Mouse (Mus musculus) ES-E14 (cell line): ENCODE measurements around the gene Gm14190. TPM values are rescaled to one million over a fixed set of nuclear protein-coding genes. Genes with fewer than 3 reads are reported as not detected.
"Not testable (repeated sequence)": the region's sequence is repeated elsewhere in the genome, so short reads cannot be mapped to it uniquely, and the experiment has no call there.

Experiments
- DNase-seq: peaks from one replicate; pipeline ENCODE4 v3.0.0-alpha.2; 2013; ENCODE audit warnings: low read depth, low spot score
- H3K27ac ChIP-seq: 2 replicates; pipeline ENCODE4 v1.5.1; 2012; ENCODE audit warnings: low read depth, mild to moderate bottlenecking, low read length, moderate library complexity, mixed read lengths; ENCODE audit not compliant: poor library complexity, insufficient read depth, severe bottlenecking
- H3K36me3 ChIP-seq: 2 replicates; pipeline ENCODE4 v1.6.1; 2012; ENCODE audit warnings: mild to moderate bottlenecking, low read length, moderate library complexity, mixed read lengths; ENCODE audit not compliant: control insufficient read depth, poor library complexity, insufficient read depth, severe bottlenecking
- H3K4me1 ChIP-seq, 2 experiments: fragments of 150-350 bp in 1 of 2; sonication (generic) in 1 of 2; 2 replicates each; pipeline ENCODE4 v1.6.1; 2012; ENCODE audit warnings: low read length in 2 of 2, mild to moderate bottlenecking in 1 of 2, mixed read lengths in 1 of 2; ENCODE audit not compliant: control insufficient read depth in 2 of 2, insufficient read depth in 2 of 2, poor library complexity in 1 of 2
- H3K4me3 ChIP-seq, 2 experiments: fragments of 150-350 bp in 1 of 2; sonication (generic) in 1 of 2; 2 replicates each; pipeline ENCODE4 v1.5.1; 2012; ENCODE audit warnings: low read length in 2 of 2, low read depth in 1 of 2, mild to moderate bottlenecking in 1 of 2, mixed read lengths in 1 of 2; ENCODE audit not compliant: insufficient read depth in 1 of 2, poor library complexity in 1 of 2, severe bottlenecking in 1 of 2
- H3K9ac ChIP-seq: 2 replicates; pipeline ENCODE4 v1.6.1; 2012; ENCODE audit warnings: low read depth, mild to moderate bottlenecking, low read length, mixed read lengths; ENCODE audit not compliant: poor library complexity, insufficient read depth, severe bottlenecking
- H3K9me3 ChIP-seq: fragments of 150-350 bp; sonication (generic); 2 replicates; pipeline ENCODE4 v1.6.1; 2012; ENCODE audit warnings: low read depth, mild to moderate bottlenecking, low read length; ENCODE audit not compliant: control insufficient read depth, insufficient read depth
- CHD2 ChIP-seq: IDR thresholded peaks from 2 replicates; pipeline ENCODE4 v1.6.1; 2014; ENCODE audit warnings: mild to moderate bottlenecking, low read depth, low read length, inconsistent platforms
- HCFC1 ChIP-seq: IDR thresholded peaks from 2 replicates; pipeline ENCODE4 v1.6.1; 2012; ENCODE audit warnings: low read length, inconsistent platforms, borderline replicate concordance; ENCODE audit not compliant: insufficient read depth
- MAFK ChIP-seq: IDR thresholded peaks from 2 replicates; pipeline ENCODE4 v1.6.1; 2014; ENCODE audit warnings: mild to moderate bottlenecking, low read depth, low read length, inconsistent platforms; ENCODE audit not compliant: insufficient read depth
- ZC3H11A ChIP-seq: IDR thresholded peaks from 2 replicates; pipeline ENCODE4 v1.6.1; 2012; ENCODE audit warnings: low read depth, mild to moderate bottlenecking, inconsistent platforms, low read length, borderline replicate concordance
- ZNF384 ChIP-seq: IDR thresholded peaks from 2 replicates; pipeline ENCODE4 v1.6.1; 2012; ENCODE audit warnings: low read depth, low read length, inconsistent platforms
- in situ Hi-C, 2 experiments: fragments of 600-800 bp; cut with MboI; formaldehyde crosslinking; loops; one replicate each; pipeline ENCODE4 v1.15.1; 2025; ENCODE audit warnings: low sequenced_read_pairs in 2 of 2, inconsistent platforms in 1 of 2; ENCODE audit not compliant: unreplicated experiment in 2 of 2
- total RNA-seq: library from RNA; depleted of rRNA; stranded (reverse); fragments of 300-350 nt; gene quantifications from 2 replicates; pipeline ENCODE4 v1.2.3, GENCODE M21; 2012; rRNA removed

The Gm14190 gene
- not detected in 2 replicates for total RNA-seq

DNA sequence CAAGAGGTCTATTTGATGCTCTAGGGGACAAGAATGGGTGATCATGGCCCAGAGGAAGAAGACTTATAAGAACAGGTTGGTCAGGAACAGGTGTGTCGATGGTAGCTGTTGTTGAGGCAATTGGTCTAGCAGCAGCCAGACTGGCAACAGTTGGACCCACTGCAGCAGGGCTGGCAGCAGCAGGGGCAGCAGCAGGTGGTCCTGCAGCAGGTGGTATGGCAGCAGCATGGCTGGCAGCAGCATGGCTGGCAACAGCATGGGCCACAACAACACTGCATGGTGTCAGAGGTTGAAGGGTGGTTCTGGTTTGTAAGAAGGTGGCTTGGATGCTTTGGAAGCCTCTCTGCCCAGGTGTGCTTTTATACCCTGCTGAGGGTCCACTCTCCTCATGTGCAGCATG is at the start of gene Gm14190:
TSS of gene Gm14190 (minus strand) at position 278 of the 400 bp plus-strand sequence.
- Histone ChIP-seq H3K27ac (no peak within 1 kb of the TSS), H3K4me3 (no peak within 1 kb of the TSS), H3K9me3 (no peaks in the 10 kb centered on the region), H3K4me1 (no peaks in the 10 kb centered on the region), H3K9ac (no peak within 1 kb of the TSS), H3K36me3 (no peaks in the 10 kb centered on the region)
- DNase-seq: no peak
- TF ChIP-seq MAFK (no peak), ZC3H11A (no peak), CHD2 (no peak), ZNF384 (no peak), HCFC1 (no peak)
- in situ Hi-C loops: no loop called here

DNA sequence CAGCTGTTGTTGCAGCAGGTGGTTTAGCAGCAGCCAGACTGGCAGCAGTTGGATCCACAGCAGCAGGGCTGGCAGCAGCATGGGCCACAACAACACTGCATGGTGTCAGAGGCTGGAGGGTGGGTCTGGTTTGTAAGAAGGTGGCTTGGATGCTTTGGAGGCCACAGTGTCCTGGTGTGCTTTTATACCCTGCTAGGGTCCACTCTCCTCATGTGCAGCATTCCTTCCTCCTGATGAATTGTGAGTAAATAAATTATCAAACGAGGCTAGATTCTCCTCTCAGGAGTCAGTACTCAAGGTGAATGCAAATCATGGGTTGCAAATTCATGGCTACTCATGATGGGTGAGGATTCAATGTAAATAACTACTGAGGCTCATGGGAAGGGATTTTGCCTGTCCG is 43.6 kb upstream of the Gm14190 start, which contains the start of gene Gm14180:
TSS of gene Gm14180 (minus strand) at position 101 of the 400 bp plus-strand sequence.
- Histone ChIP-seq H3K36me3 (no peaks in the 10 kb centered on the region), H3K27ac (no peak within 1 kb of the TSS), H3K9me3 (no peaks in the 10 kb centered on the region), H3K4me3 (no peak within 1 kb of the TSS), H3K9ac (no peak within 1 kb of the TSS), H3K4me1 (no peaks in the 10 kb centered on the region)
- TF ChIP-seq HCFC1: no peak
- no peak for TF ChIP-seq ZC3H11A
- no peak for TF ChIP-seq ZNF384
- no peak for TF ChIP-seq MAFK
- no peak for TF ChIP-seq CHD2
- DNase-seq: no peak
- in situ Hi-C loops: no loop called here

DNA sequence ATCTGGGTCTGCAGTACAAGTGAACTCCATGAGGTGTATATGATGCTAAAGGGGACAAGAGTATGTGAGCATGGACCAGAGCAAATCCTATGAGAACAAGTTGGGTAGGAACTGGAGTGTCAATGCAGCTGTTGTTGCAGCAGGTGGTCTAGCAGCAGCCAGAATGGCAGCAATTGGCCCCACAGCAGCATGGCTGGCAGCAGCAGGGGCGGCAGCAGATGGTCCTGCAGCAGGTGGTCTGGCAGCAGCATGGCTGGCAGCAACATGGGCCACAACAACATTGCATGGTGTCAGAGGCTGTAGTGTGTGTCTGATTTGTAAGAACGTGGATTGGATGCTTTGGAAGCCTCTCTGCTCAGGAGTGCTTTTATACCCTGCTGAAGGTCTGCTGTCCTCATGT is 33.5 kb upstream of the Gm14190 start:
- DNase-seq: no peak
- in situ Hi-C loops: no loop called here
- H3K9me3 ChIP-seq: no peaks in the 10 kb centered on the region

DNA sequence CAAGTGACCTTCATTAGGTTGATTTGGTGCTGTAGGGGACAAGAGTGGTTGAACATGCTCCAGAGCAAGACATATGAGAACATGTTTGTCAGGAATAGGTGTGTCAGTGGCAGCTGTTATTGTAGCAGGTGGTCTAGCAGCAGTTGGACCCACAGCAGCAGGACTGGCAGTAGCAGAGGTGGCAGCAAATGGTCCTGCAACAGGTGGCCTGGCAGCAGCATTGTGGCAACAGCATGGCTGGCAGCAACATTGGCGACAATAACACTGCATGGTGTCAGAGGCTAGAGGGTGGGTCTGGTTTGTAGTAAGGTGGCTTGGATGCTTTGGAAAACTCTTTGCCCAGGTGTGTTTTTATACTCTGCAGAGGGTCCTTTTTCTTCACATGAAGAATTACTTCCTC is 28.2 kb upstream of the Gm14190 start:
- TF ChIP-seq MAFK (no peak), ZC3H11A (no peak), ZNF384 (no peak), CHD2 (no peak)

More for the DNA sequence above, 33.5 kb upstream of the Gm14190 start:
- Histone ChIP-seq H3K36me3 (no peaks in the 10 kb centered on the region), H3K9ac (no peak overlapping the region), H3K4me1 (no peaks in the 10 kb centered on the region), H3K4me3 (no peak overlapping the region), H3K27ac (no peak overlapping the region)
- TF ChIP-seq ZC3H11A (no peak), MAFK (no peak), CHD2 (no peak), HCFC1 (no peak), ZNF384 (no peak)

DNA sequence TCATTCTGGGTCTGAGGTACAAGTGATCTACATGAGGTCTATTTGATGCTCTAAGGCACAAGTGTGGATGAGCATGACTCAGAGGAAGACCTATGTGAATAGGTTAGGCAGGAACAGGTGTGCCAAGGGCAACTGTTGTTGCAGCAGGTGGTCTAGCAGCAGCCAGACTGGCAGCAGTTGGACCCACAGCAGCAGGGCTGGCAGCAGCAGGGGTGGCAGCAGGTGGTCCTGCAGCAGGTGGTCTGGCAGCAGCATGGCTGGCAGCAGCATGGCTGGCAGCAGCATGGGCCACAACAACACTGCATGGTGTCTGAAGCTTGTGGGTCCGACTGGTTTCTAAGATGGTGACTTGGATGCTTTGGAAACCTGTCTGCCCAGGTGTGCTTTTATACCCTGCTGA is 5.3 kb downstream of the Gm14190 start:
- DNase-seq, H3K4me3 ChIP-seq, H3K9me3 ChIP-seq, H3K27ac ChIP-seq, in situ Hi-C loops, H3K4me1 ChIP-seq, H3K36me3 ChIP-seq, H3K9ac ChIP-seq: not testable (repeated sequence)

More for the DNA sequence above, 28.2 kb upstream of the Gm14190 start:
- DNase-seq: no peak
- Histone ChIP-seq H3K9ac (no peak overlapping the region), H3K36me3 (no peaks in the 10 kb centered on the region), H3K9me3 (no peaks in the 10 kb centered on the region), H3K4me1 (no peaks in the 10 kb centered on the region), H3K4me3 (no peak overlapping the region), H3K27ac (no peak overlapping the region)
- in situ Hi-C loops: no loop called here
